In genomic region chr10:82492518-82492917, GRCm38 (mm10) we compare ENCODE assay signal across 26 mouse cellular contexts.
"Had no signal": no experiment of that assay in that cellular context is flagged by ENCODE, and none has a peak within 500 bp of the region (broad histone marks: within the 10 kb centered on the region; RNA-seq: fewer than 3 reads in every experiment).

Gene Gm1553 (minus strand): TSS chr10:82492618.

- H3K4me1 ChIP-seq: limb, embryonic 10.5 days; limb, embryonic 12.5 days; limb, embryonic 13.5 days; limb, embryonic 15.5 days; liver, embryonic 12.5 days; liver, embryonic 13.5 days; liver, embryonic 15.5 days; lung, embryonic 15.5 days; megakaryocyte, embryonic 14.5 days; midbrain, embryonic 10.5 days; midbrain, embryonic 12.5 days; midbrain, embryonic 13.5 days; midbrain, embryonic 15.5 days; neural tube, embryonic 12.5 days had no signal

- H3K36me3 ChIP-seq: limb, embryonic 10.5 days; limb, embryonic 12.5 days; limb, embryonic 13.5 days; limb, embryonic 15.5 days; liver, embryonic 12.5 days; liver, embryonic 13.5 days; liver, embryonic 15.5 days; lung, embryonic 15.5 days; midbrain, embryonic 10.5 days; midbrain, embryonic 12.5 days; midbrain, embryonic 13.5 days; midbrain, embryonic 15.5 days; neural tube, embryonic 12.5 days had no signal

- DNase-seq: left cerebral cortex, postnatal 4 days; liver; liver, embryonic 13.5 days; liver, postnatal 0 days; lung, adult 18-20 months; lung, adult 2 months; lung, embryonic 14.5 days; lung, postnatal 10 days; lung, postnatal 14 days; lung, postnatal 36 days; lung, postnatal 4 days; midbrain, embryonic 14.5 days had no signal

- H3K27me3 ChIP-seq: limb, embryonic 12.5 days; limb, embryonic 13.5 days; limb, embryonic 15.5 days; liver, embryonic 12.5 days; liver, embryonic 13.5 days; liver, embryonic 15.5 days; lung, embryonic 15.5 days; midbrain, embryonic 12.5 days; midbrain, embryonic 13.5 days; midbrain, embryonic 15.5 days; neural tube, embryonic 12.5 days had no signal

- H3K9me3 ChIP-seq: limb, embryonic 10.5 days; limb, embryonic 12.5 days; limb, embryonic 13.5 days; limb, embryonic 15.5 days; liver, embryonic 12.5 days; liver, embryonic 13.5 days; liver, embryonic 15.5 days; lung, embryonic 15.5 days; megakaryocyte, embryonic 14.5 days; midbrain, embryonic 13.5 days; neural tube, embryonic 12.5 days had no signal

- H3K4me3 ChIP-seq: limb, embryonic 10.5 days; limb, embryonic 12.5 days; limb, embryonic 13.5 days; limb, embryonic 15.5 days; liver, embryonic 12.5 days; liver, embryonic 13.5 days; liver, embryonic 15.5 days; lung, embryonic 15.5 days; megakaryocyte, embryonic 14.5 days; midbrain, embryonic 10.5 days; midbrain, embryonic 12.5 days; midbrain, embryonic 13.5 days; midbrain, embryonic 15.5 days; myocyte; neural tube, embryonic 12.5 days had no signal
